Mouse (Mus musculus) erythroblast, embryonic 14.5 days (primary cell): ENCODE results near the gene Gm42878.

ENCODE experiments used
- GATA1 ChIP-seq: IDR thresholded peaks from 2 replicates; pipeline ENCODE4 v1.6.1; 2012; ENCODE audit warnings: low read length, inconsistent platforms, mixed read lengths
- TAL1 ChIP-seq: IDR thresholded peaks from 3 replicates; pipeline ENCODE4 v1.6.1; 2012; ENCODE audit warnings: low read length, inconsistent platforms, mixed read lengths

DNA sequence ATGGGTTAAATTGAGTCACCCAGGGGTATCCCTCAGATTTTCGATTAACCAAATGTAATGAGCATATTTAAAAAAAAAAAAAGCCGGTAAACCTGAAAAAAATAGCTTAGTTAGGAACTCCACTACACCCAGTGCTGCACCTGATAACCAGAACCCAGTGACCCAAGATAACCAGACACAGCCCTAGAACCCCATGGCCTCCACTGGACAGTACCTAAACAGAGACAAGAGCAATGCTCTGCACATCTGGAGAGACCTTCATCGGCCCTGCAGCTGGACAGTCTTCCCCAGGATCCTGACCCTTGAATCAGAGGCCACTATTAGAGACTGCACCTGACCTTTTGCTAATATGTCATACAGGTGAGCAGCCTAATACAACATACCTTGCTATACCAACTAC is 1.8 kb upstream of the Gm42878 start:
- TF ChIP-seq GATA1: 0 out of 2 replicates have a peak, but pooled peaks have one; percentile 5
- no peak for TF ChIP-seq TAL1
